Mouse (Mus musculus): ENCODE measurements around the gene Gtpbp3. TPM values are rescaled to one million over a fixed set of nuclear protein-coding genes. Genes with fewer than 3 reads are reported as not detected.
A peak's percentile ranks its signal among the peaks of the same experiment; 100 is the strongest.

The Gtpbp3 gene
- 12.0 and 15.3 TPM in 2 replicates for polyA plus RNA-seq (2015; fragmentation: Nextera tagmentation; extraction: Ambion mirVana)

DNA sequence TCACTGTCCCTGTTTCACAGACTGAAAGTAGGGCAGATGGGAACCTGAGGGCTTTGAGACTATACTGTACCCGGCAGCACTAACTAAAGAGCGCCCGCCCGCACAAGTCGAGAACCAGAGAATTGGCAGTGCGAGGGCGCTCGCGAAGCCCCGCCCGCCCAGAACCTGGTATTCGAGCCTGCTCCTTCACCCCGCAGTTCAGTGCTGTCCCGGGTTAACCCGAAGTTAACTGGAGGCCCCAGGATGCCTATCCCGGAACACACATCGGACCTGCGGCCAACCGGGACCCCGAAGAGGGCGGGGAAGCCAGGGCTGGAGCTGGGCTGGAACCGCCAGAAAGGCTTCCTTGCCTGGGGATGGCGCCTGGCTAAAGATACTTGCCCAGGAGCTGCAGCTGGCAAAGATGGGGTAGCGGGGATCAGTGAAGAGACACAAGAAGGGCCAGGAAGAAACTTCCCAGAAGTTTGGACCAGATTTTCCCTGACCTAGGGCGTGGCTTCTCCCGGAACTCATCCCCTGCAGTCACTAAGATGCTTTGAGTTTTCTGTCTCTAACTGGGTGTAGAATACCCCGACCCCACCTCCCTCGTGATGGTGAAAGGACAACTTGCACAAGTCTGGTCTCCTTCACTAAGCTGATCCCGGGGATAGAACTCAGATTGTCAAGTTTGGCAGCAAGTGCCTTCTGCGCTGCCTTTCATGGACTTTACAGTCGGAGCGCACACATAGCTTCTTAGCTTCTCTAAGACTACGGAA lies at the start of gene Gtpbp3:
Gene Gtpbp3, plus strand, starts transcription at position 413 of the 755 bp plus-strand sequence.
- WGBS, result under 1% methylated on average over 33 of the region's 33 CpGs
- Histone ChIP-seq H3K27me3 (no peaks in the 10 kb centered on the region), H3K36me3 (peaks cover 22% of the 10 kb centered on the region), H3K4me2 (peak within 1 kb of the TSS; percentile 100), H3K4me3 (peak within 1 kb of the TSS; percentile 87), H3K4me1 (replicated peaks) (peaks cover 58% of the 10 kb centered on the region), H3K9me3 (no peaks in the 10 kb centered on the region), H3K27ac (replicated peaks) (peak within 1 kb of the TSS; percentile 77), H3K9ac (peak within 1 kb of the TSS; percentile 61)
- ATAC-seq (ENCODE audit: low FRiP score, low read depth), result peak; percentile 16; the same call in 1 of the 2 replicates

DNA sequence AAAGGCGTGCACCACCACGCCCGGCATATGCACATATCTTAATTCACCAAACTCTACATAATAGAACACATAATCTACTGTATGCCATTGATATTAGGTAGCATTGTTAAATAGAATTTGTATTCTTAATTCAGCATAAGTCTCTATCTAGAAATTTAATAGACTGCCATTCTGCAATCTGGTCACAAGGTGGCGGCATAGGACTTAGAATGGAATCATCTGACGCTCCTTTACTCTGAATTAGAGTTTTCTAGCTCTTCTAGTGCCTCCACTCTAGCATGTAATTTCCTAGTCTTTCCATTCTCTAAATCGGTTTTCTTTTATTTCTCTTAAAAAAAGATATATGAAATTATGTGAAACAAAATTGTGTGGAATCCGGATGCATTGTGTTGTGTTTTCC lies 46.5 kb upstream of the Gtpbp3 start:
- Histone ChIP-seq H3K27me3 (peaks cover 5% of the 10 kb centered on the region; the same call in 1 of the 2 replicates), H3K9ac (no peak overlapping the region), H3K36me3 (no peaks in the 10 kb centered on the region), H3K9me3 (no peaks in the 10 kb centered on the region), H3K4me2 (no peak overlapping the region), H3K27ac (replicated peaks) (no peak overlapping the region), H3K4me1 (replicated peaks) (no peaks in the 10 kb centered on the region; the same call in 1 of the 2 replicates), H3K4me3 (no peak overlapping the region)
- WGBS, result 1% methylated on average over 7 of the region's 7 CpGs
- ATAC-seq (ENCODE audit: low FRiP score, low read depth), result peak; percentile 38; the same call in 1 of the 2 replicates

GRCm38 (mm10) chr8:71445096-71445495 lies 42.8 kb upstream of the Gtpbp3 start:
- H3K9ac ChIP-seq, result no peak overlapping the region
- no peaks in the 10 kb centered on the region; the same call in 1 of the 2 replicates for H3K4me1 ChIP-seq (replicated peaks)
- H3K36me3 ChIP-seq, result no peaks in the 10 kb centered on the region
- no peak for ATAC-seq (ENCODE audit: low FRiP score, low read depth)
- no peak overlapping the region for H3K27ac ChIP-seq (replicated peaks)
- 92% methylated on average over 7 of the region's 7 CpGs for WGBS
- no peak overlapping the region for H3K4me3 ChIP-seq
- 0 out of 2 replicates have a peak, but pooled peaks cover 2% of the 10 kb centered on the region for H3K27me3 ChIP-seq
- H3K4me2 ChIP-seq, result no peak overlapping the region
- no peaks in the 10 kb centered on the region for H3K9me3 ChIP-seq

DNA sequence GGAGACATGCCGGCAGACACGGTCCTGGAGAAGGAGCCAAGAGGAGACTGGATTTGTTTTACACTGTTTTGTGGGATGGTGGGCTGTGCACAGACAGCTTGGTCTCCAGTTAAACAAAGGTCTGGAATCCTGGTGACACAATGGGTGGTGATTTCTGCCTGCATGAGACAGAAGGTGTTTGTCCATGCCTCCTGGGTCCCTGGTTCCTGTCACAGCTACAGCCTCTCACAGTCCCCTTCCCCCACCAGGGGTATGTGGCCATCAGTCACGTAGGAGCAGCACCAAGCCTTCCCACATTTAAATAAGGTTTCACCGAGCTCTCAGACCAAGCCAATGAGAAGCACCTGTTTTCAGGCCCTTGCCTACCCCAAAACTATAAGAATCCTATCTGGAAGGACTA lies 36.6 kb upstream of the Gtpbp3 start:
- Histone ChIP-seq H3K4me2 (no peak overlapping the region), H3K4me3 (no peak overlapping the region), H3K36me3 (peaks cover 2% of the 10 kb centered on the region; the same call in 1 of the 2 replicates), H3K9me3 (no peaks in the 10 kb centered on the region), H3K4me1 (replicated peaks) (no peaks in the 10 kb centered on the region), H3K27ac (replicated peaks) (no peak overlapping the region), H3K9ac (no peak overlapping the region), H3K27me3 (no peaks in the 10 kb centered on the region)
- WGBS, result 63% methylated on average over 4 of the region's 4 CpGs
- ATAC-seq (ENCODE audit: low FRiP score, low read depth), result no peak

- no peaks in the 10 kb centered on the region for H3K4me1 ChIP-seq (replicated peaks)
- H3K36me3 ChIP-seq, result peaks cover 6% of the 10 kb centered on the region; the same call in 1 of the 2 replicates
- no peaks in the 10 kb centered on the region for H3K9me3 ChIP-seq
- no peak overlapping the region for H3K4me3 ChIP-seq
- no peak overlapping the region for H3K9ac ChIP-seq
- H3K4me2 ChIP-seq, result no peak overlapping the region
- WGBS, result 55% methylated on average over 11 of the region's 11 CpGs
- no peak for ATAC-seq (ENCODE audit: low FRiP score, low read depth)
- H3K27me3 ChIP-seq, result no peaks in the 10 kb centered on the region
- no peak overlapping the region for H3K27ac ChIP-seq (replicated peaks)
Observed at GRCm38 (mm10) chr8:71451777-71452176, 36.1 kb upstream of the Gtpbp3 start.

DNA sequence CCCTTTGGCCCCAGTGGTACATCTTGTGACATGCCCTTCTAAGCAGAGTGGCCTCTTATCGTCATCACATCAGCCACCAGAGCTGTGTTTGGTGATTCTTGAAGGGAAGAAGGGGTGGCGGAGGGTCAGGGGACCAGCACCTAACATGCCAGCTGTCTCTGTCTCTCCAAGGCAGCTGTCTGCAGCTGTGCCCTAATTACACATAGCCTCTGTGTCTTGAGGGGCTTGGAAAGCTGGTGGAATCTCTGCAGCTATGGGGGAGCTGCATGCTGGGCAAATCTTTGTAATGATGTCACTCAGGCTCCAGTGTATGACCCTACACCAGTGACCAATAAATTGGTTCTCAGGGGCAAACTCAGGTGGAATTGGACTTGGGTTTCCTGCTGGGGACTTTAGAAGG lies 35.2 kb upstream of the Gtpbp3 start:
- H3K9ac ChIP-seq, result no peak overlapping the region
- no peak overlapping the region for H3K4me2 ChIP-seq
- no peak for ATAC-seq (ENCODE audit: low FRiP score, low read depth)
- H3K4me1 ChIP-seq (replicated peaks), result no peaks in the 10 kb centered on the region
- H3K4me3 ChIP-seq, result no peak overlapping the region
- H3K27ac ChIP-seq (replicated peaks), result no peak overlapping the region
- H3K27me3 ChIP-seq, result no peaks in the 10 kb centered on the region
- peaks cover 15% of the 10 kb centered on the region for H3K36me3 ChIP-seq
- no peaks in the 10 kb centered on the region for H3K9me3 ChIP-seq
- 81% methylated on average over 2 of the region's 2 CpGs for WGBS

- WGBS, result 92% methylated on average over 8 of the region's 8 CpGs
- no peak for ATAC-seq (ENCODE audit: low FRiP score, low read depth)
Observed at GRCm38 (mm10) chr8:71454668-71455067, 33.2 kb upstream of the Gtpbp3 start.

GRCm38 (mm10) chr8:71456906-71457305 lies 31.0 kb upstream of the Gtpbp3 start:
- 49% methylated on average over 22 of the region's 22 CpGs for WGBS
- no peak overlapping the region for H3K4me2 ChIP-seq
- H3K4me3 ChIP-seq, result no peak overlapping the region
- H3K36me3 ChIP-seq, result peaks cover 46% of the 10 kb centered on the region
- H3K9ac ChIP-seq, result no peak overlapping the region
- no peak for ATAC-seq (ENCODE audit: low FRiP score, low read depth)
- H3K4me1 ChIP-seq (replicated peaks), result peaks cover 17% of the 10 kb centered on the region
- no peak overlapping the region for H3K27ac ChIP-seq (replicated peaks)
- H3K27me3 ChIP-seq, result no peaks in the 10 kb centered on the region
- H3K9me3 ChIP-seq, result no peaks in the 10 kb centered on the region

More at GRCm38 (mm10) chr8:71454668-71455067, 33.2 kb upstream of the Gtpbp3 start:
- H3K27me3 ChIP-seq, result no peaks in the 10 kb centered on the region
- H3K9ac ChIP-seq, result no peak overlapping the region
- H3K9me3 ChIP-seq, result no peaks in the 10 kb centered on the region
- no peak overlapping the region for H3K4me2 ChIP-seq
- no peak overlapping the region for H3K4me3 ChIP-seq
- H3K4me1 ChIP-seq (replicated peaks), result no peaks in the 10 kb centered on the region; the same call in 1 of the 2 replicates
- H3K27ac ChIP-seq (replicated peaks), result no peak overlapping the region
- peaks cover 32% of the 10 kb centered on the region for H3K36me3 ChIP-seq

GRCm38 (mm10) chr8:71457659-71458270 lies 30.1 kb upstream of the Gtpbp3 start:
- no peaks in the 10 kb centered on the region for H3K9me3 ChIP-seq
- peaks cover 46% of the 10 kb centered on the region for H3K36me3 ChIP-seq
- ATAC-seq (ENCODE audit: low FRiP score, low read depth), result no peak
- no peaks in the 10 kb centered on the region for H3K27me3 ChIP-seq
- H3K4me3 ChIP-seq, result no peak overlapping the region
- no peak overlapping the region for H3K4me2 ChIP-seq
- 85% methylated on average over 20 of the region's 20 CpGs for WGBS
- H3K4me1 ChIP-seq (replicated peaks), result peaks cover 26% of the 10 kb centered on the region
- no peak overlapping the region for H3K27ac ChIP-seq (replicated peaks)
- H3K9ac ChIP-seq, result no peak overlapping the region

GRCm38 (mm10) chr8:71460716-71461115 lies 27.2 kb upstream of the Gtpbp3 start:
- peaks cover 46% of the 10 kb centered on the region for H3K36me3 ChIP-seq
- no peaks in the 10 kb centered on the region for H3K27me3 ChIP-seq
- H3K9ac ChIP-seq, result no peak overlapping the region
- H3K4me1 ChIP-seq (replicated peaks), result peaks cover 42% of the 10 kb centered on the region
- H3K27ac ChIP-seq (replicated peaks), result no peak overlapping the region
- no peaks in the 10 kb centered on the region for H3K9me3 ChIP-seq
- no peak overlapping the region for H3K4me2 ChIP-seq
- ATAC-seq (ENCODE audit: low FRiP score, low read depth), result no peak
- no peak overlapping the region for H3K4me3 ChIP-seq
- 92% methylated on average over 6 of the region's 6 CpGs for WGBS

- H3K9me3 ChIP-seq, result no peaks in the 10 kb centered on the region
- no peak overlapping the region for H3K4me3 ChIP-seq
- H3K9ac ChIP-seq, result no peak overlapping the region
- H3K27me3 ChIP-seq, result no peaks in the 10 kb centered on the region
- peak overlapping the region; percentile 79 for H3K4me2 ChIP-seq
- peaks cover 48% of the 10 kb centered on the region for H3K4me1 ChIP-seq (replicated peaks)
- H3K27ac ChIP-seq (replicated peaks), result no peak overlapping the region
- 85% methylated on average over 47 of the region's 47 CpGs for WGBS
- ATAC-seq (ENCODE audit: low FRiP score, low read depth), result no peak
- H3K36me3 ChIP-seq, result peaks cover 45% of the 10 kb centered on the region
Observed at GRCm38 (mm10) chr8:71461152-71461840, 26.6 kb upstream of the Gtpbp3 start.

- Histone ChIP-seq H3K4me1 (replicated peaks) (peaks cover 48% of the 10 kb centered on the region), H3K9ac (peak overlapping the region; percentile 95), H3K9me3 (no peaks in the 10 kb centered on the region), H3K4me3 (peak overlapping the region; percentile 93), H3K4me2 (peak overlapping the region; percentile 79), H3K36me3 (peaks cover 36% of the 10 kb centered on the region), H3K27me3 (no peaks in the 10 kb centered on the region), H3K27ac (replicated peaks) (no peak overlapping the region; the same call in 1 of the 2 replicates)
- ATAC-seq (ENCODE audit: low FRiP score, low read depth), result no peak
- 75% methylated on average over 4 of the region's 4 CpGs for WGBS
Observed at GRCm38 (mm10) chr8:71462191-71462590, 25.7 kb upstream of the Gtpbp3 start.

Measured in hindbrain, embryonic 15.5 days (tissue).